11 mouse cellular contexts compared by ENCODE assay signal in the genomic region with DNA sequence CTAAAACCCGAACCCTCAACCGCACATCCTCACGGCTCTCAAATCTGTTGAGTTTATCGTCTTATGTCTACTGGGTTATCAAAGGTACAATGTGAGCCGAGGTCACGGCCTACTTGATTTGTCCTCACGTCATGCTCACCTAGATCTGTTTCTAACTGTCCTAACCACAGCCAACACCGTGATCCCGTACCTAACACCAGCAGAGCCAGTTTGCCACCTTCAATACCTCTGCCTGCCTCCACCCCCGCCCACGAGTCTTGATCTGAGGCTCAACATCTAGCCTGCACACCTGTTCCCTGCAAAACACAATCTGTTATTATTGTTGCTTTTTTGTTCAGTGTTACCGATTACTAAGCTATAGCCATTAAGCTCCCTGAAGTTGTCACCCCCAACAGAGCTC. TPM values are rescaled to one million over a fixed set of nuclear protein-coding genes. Genes with fewer than 3 reads are reported as not detected.
A peak's percentile ranks its signal among the peaks of the same experiment; 100 is the strongest.
DNase-seq lines count a peak whose midpoint lies in the region; ATAC-seq and TF ChIP-seq lines count a peak whose summit lies in the region.
"Had no signal": no experiment of that assay in that cellular context is flagged by ENCODE, and none has a peak within 500 bp of the region (broad histone marks: within the 10 kb centered on the region; RNA-seq: fewer than 3 reads in every experiment).

No protein-coding gene starts in this region.

- no peak for ATAC-seq in forebrain, embryonic 13.5 days
- ATAC-seq in hindbrain, embryonic 12.5 days (ENCODE audit: low FRiP score): no peak
- ATAC-seq in midbrain, embryonic 15.5 days (replicated peaks): no peak
- no peak for ATAC-seq in megakaryocyte, adult 5-6 weeks (ENCODE audit: poor library complexity, severe bottlenecking)

- H3K27me3 ChIP-seq in forebrain, embryonic 13.5 days: no peaks in the 10 kb centered on the region
- no peaks in the 10 kb centered on the region for H3K27me3 ChIP-seq in forebrain, embryonic 10.5 days (ENCODE audit: poor library complexity, severe bottlenecking)
- no peaks in the 10 kb centered on the region for H3K27me3 ChIP-seq in hindbrain, embryonic 12.5 days
- H3K27me3 ChIP-seq in midbrain, embryonic 15.5 days (replicated peaks): no peaks in the 10 kb centered on the region

- H3K27ac ChIP-seq in forebrain, embryonic 13.5 days: no peak overlapping the region
- H3K27ac ChIP-seq in forebrain, embryonic 10.5 days: no peak overlapping the region
- H3K27ac ChIP-seq in layer of hippocampus, adult 2 months: peak overlapping the region; percentile 97; the same call in 1 of the 2 replicates
- 0 out of 2 replicates have a peak overlapping the region, but pooled peaks have one; percentile 57 for H3K27ac ChIP-seq in hindbrain, embryonic 12.5 days
- 0 out of 2 replicates have a peak overlapping the region, but pooled peaks have one; percentile 95 for H3K27ac ChIP-seq in midbrain, embryonic 15.5 days

- peaks cover 38% of the 10 kb centered on the region for H3K36me3 ChIP-seq in forebrain, embryonic 13.5 days (ENCODE audit: poor library complexity, severe bottlenecking)
- peaks cover 48% of the 10 kb centered on the region for H3K36me3 ChIP-seq in forebrain, embryonic 10.5 days (replicated peaks)
- H3K36me3 ChIP-seq in hindbrain, embryonic 12.5 days: peaks cover 17% of the 10 kb centered on the region
- peaks cover 3% of the 10 kb centered on the region; the same call in 1 of the 2 replicates for H3K36me3 ChIP-seq in midbrain, embryonic 15.5 days (replicated peaks)

- peak overlapping the region; percentile 75 for H3K4me2 ChIP-seq in forebrain, embryonic 13.5 days
- H3K4me2 ChIP-seq in hindbrain, embryonic 12.5 days (replicated peaks): peak overlapping the region; percentile 75
- H3K4me2 ChIP-seq in midbrain, embryonic 15.5 days: peak overlapping the region; percentile 73

- H3K4me1 ChIP-seq in forebrain, embryonic 13.5 days: peaks cover 51% of the 10 kb centered on the region
- peaks cover 61% of the 10 kb centered on the region for H3K4me1 ChIP-seq in forebrain, embryonic 10.5 days
- peaks cover 46% of the 10 kb centered on the region for H3K4me1 ChIP-seq in hindbrain, embryonic 12.5 days
- peaks cover 46% of the 10 kb centered on the region for H3K4me1 ChIP-seq in midbrain, embryonic 15.5 days

- H3K4me3 ChIP-seq in forebrain, embryonic 13.5 days: peak overlapping the region; percentile 87; the same call in 1 of the 2 replicates
- H3K4me3 ChIP-seq in forebrain, embryonic 10.5 days: no peak overlapping the region
- H3K4me3 ChIP-seq in layer of hippocampus, adult 2 months: peak overlapping the region; percentile 81
- H3K4me3 ChIP-seq in hindbrain, embryonic 12.5 days: no peak overlapping the region
- H3K4me3 ChIP-seq in midbrain, embryonic 15.5 days: peak overlapping the region; percentile 85

- no peaks in the 10 kb centered on the region for H3K9me3 ChIP-seq in forebrain, embryonic 13.5 days (replicated peaks)
- no peaks in the 10 kb centered on the region for H3K9me3 ChIP-seq in forebrain, embryonic 10.5 days
- no peaks in the 10 kb centered on the region for H3K9me3 ChIP-seq in hindbrain, embryonic 12.5 days (replicated peaks)
- H3K9me3 ChIP-seq in midbrain, embryonic 15.5 days: no peaks in the 10 kb centered on the region

- 91% methylated on average over 12 of the region's 12 CpGs for WGBS in forebrain, embryonic 13.5 days
- 95% methylated on average over 12 of the region's 12 CpGs for WGBS in forebrain, embryonic 10.5 days
- 97% methylated on average over 12 of the region's 12 CpGs for WGBS in hindbrain, embryonic 12.5 days
- 95% methylated on average over 12 of the region's 12 CpGs for WGBS in midbrain, embryonic 15.5 days

- no peak for DNase-seq in forebrain, embryonic 10.5 days (ENCODE audit: extremely low spot score, low spot score)
- no peak for DNase-seq in layer of hippocampus, adult 2 months (ENCODE audit: low spot score in 2 of 2)
- DNase-seq in layer of hippocampus, postnatal 25 days (ENCODE audit: extremely low spot score in 1 of 2, low spot score in 1 of 2): no peak
- DNase-seq in cerebellum, adult 18-20 months: no peak
- DNase-seq: embryo, embryonic 11 days; lung, embryonic 14.5 days; thymus, postnatal 14 days had no signal

- H3K9ac ChIP-seq in forebrain, embryonic 13.5 days: 0 out of 2 replicates have a peak overlapping the region, but pooled peaks have one; percentile 96
- no peak overlapping the region for H3K9ac ChIP-seq in hindbrain, embryonic 12.5 days
- no peak overlapping the region for H3K9ac ChIP-seq in midbrain, embryonic 15.5 days
- H3K9ac ChIP-seq: lung, embryonic 14.5 days had no signal

- no peak for TF ChIP-seq CTCF in layer of hippocampus, adult 2 months (conservative IDR thresholded peaks at IDR 0.05)

RNA-seq across cellular contexts. Expression of gene Mtch1, which starts 2.5 kb away (rescaled TPM):
- 378 and 381 TPM in 2 replicates for polyA plus RNA-seq in forebrain, embryonic 13.5 days (2015; fragmentation: Nextera tagmentation; extraction: Ambion mirVana)
- polyA plus RNA-seq in forebrain, embryonic 10.5 days (2016; fragmentation: Nextera tagmentation; extraction: Ambion mirVana): 255 and 270 TPM in 2 replicates
- total RNA-seq in layer of hippocampus, adult 2 months (2021): 100 to 1,000 TPM; 587 to 618 TPM
- total RNA-seq in layer of hippocampus, postnatal 25 days (2021): 100 to 1,000 TPM; 556 to 630 TPM
- polyA plus RNA-seq in hindbrain, embryonic 12.5 days (2016; fragmentation: Nextera tagmentation; extraction: Ambion mirVana): 438 and 466 TPM in 2 replicates
- 519 and 548 TPM in 2 replicates for polyA plus RNA-seq in midbrain, embryonic 15.5 days (2015; fragmentation: Nextera tagmentation; extraction: Ambion mirVana)
- 111 and 128 TPM in 2 replicates for total RNA-seq in megakaryocyte, adult 5-6 weeks (2015)
- total RNA-seq in megakaryocyte, adult 5-6 weeks (2017): 84.1 and 107 TPM in 2 replicates

RNA-seq across cellular contexts. Expression of gene Fgd2, which starts 15.4 kb away (rescaled TPM):
- polyA plus RNA-seq in forebrain, embryonic 13.5 days (2015; fragmentation: Nextera tagmentation; extraction: Ambion mirVana): 2.6 and 3.0 TPM in 2 replicates
- 5.4 and 6.3 TPM in 2 replicates for polyA plus RNA-seq in forebrain, embryonic 10.5 days (2016; fragmentation: Nextera tagmentation; extraction: Ambion mirVana)
- 1 to 10 TPM; 3.8 to 4.4 TPM for total RNA-seq in layer of hippocampus, adult 2 months (2021)
- total RNA-seq in layer of hippocampus, postnatal 25 days (2021): 1 to 10 TPM; 5.6 to 8.2 TPM
- polyA plus RNA-seq in hindbrain, embryonic 12.5 days (2016; fragmentation: Nextera tagmentation; extraction: Ambion mirVana): 4.3 and 7.0 TPM in 2 replicates
- polyA plus RNA-seq in midbrain, embryonic 15.5 days (2015; fragmentation: Nextera tagmentation; extraction: Ambion mirVana): 7.0 and 7.5 TPM in 2 replicates
- 44.8 and 47.7 TPM in 2 replicates for total RNA-seq in megakaryocyte, adult 5-6 weeks (2015)
- 45.5 and 48.0 TPM in 2 replicates for total RNA-seq in megakaryocyte, adult 5-6 weeks (2017)

RNA-seq across cellular contexts. Expression of gene Pi16, which starts 27.8 kb away (rescaled TPM):
- 1.5 and 1.7 TPM in 2 replicates for polyA plus RNA-seq in forebrain, embryonic 13.5 days (2015; fragmentation: Nextera tagmentation; extraction: Ambion mirVana)
- polyA plus RNA-seq in forebrain, embryonic 10.5 days (2016; fragmentation: Nextera tagmentation; extraction: Ambion mirVana): 0.71 and 0.73 TPM in 2 replicates
- total RNA-seq in layer of hippocampus, adult 2 months (2021): 1 to 10 TPM in 1 of 2 experiments, under 1 TPM in 1; 0.74 to 1.1 TPM
- total RNA-seq in layer of hippocampus, postnatal 25 days (2021): 1 to 10 TPM in 1 of 2 experiments, under 1 TPM in 1; 0.98 to 1.5 TPM
- 0.97 and 1.2 TPM in 2 replicates for polyA plus RNA-seq in hindbrain, embryonic 12.5 days (2016; fragmentation: Nextera tagmentation; extraction: Ambion mirVana)
- 3.6 and 4.0 TPM in 2 replicates for polyA plus RNA-seq in midbrain, embryonic 15.5 days (2015; fragmentation: Nextera tagmentation; extraction: Ambion mirVana)
- 32.6 and 44.2 TPM in 2 replicates for total RNA-seq in megakaryocyte, adult 5-6 weeks (2015)
- 59.2 and 64.7 TPM in 2 replicates for total RNA-seq in megakaryocyte, adult 5-6 weeks (2017)

Comparison
In these comparisons a context has a peak if more than half of its experiments do, and no peak if none do; other contexts are left out.
1. H3K4me3 ChIP-seq: peak in forebrain, embryonic 13.5 days (single experiment), layer of hippocampus, adult 2 months (single experiment) and midbrain, embryonic 15.5 days (single experiment); none in forebrain, embryonic 10.5 days (single experiment) and hindbrain, embryonic 12.5 days (single experiment).
2. H3K27ac ChIP-seq: peak in layer of hippocampus, adult 2 months (single experiment), hindbrain, embryonic 12.5 days (single experiment) and midbrain, embryonic 15.5 days (single experiment); none in forebrain, embryonic 13.5 days (single experiment) and forebrain, embryonic 10.5 days (single experiment).
3. Peak in every context shown above with its lines, with median percentiles within 50 percentile points of each other: H3K4me2 ChIP-seq.